Mouse (Mus musculus) megakaryocyte, adult 5-6 weeks (primary cell): Measurements from ENCODE around the gene Otof. TPM values are rescaled to one million over a fixed set of nuclear protein-coding genes. Genes with fewer than 3 reads are reported as not detected.

ENCODE experiments used
- ATAC-seq: 2 replicates; pipeline ENCODE4 v1.8.0; 2016; ENCODE audit warnings: mild to moderate bottlenecking, inconsistent platforms; ENCODE audit not compliant: poor library complexity, severe bottlenecking
- total RNA-seq, 2 experiments: library from RNA; stranded (forward) in 1 of 2; stranded (reverse) in 1 of 2; fragments of 153-499, 151-499 nt in 1 of 2; fragments of 221-1000, 200-1000 nt in 1 of 2; gene quantifications; 2 replicates each; pipeline versions ENCODE4 v1.2.3 to v1.2.4; 2015 to 2017

Gene Otof
- total RNA-seq, 2 experiments from 2014 or later, result 0.74 to 0.77 TPM

- no peak for ATAC-seq
Observed at GRCm38 (mm10) chr5:30427406-30427805, 34.3 kb downstream of the Otof start.

DNA sequence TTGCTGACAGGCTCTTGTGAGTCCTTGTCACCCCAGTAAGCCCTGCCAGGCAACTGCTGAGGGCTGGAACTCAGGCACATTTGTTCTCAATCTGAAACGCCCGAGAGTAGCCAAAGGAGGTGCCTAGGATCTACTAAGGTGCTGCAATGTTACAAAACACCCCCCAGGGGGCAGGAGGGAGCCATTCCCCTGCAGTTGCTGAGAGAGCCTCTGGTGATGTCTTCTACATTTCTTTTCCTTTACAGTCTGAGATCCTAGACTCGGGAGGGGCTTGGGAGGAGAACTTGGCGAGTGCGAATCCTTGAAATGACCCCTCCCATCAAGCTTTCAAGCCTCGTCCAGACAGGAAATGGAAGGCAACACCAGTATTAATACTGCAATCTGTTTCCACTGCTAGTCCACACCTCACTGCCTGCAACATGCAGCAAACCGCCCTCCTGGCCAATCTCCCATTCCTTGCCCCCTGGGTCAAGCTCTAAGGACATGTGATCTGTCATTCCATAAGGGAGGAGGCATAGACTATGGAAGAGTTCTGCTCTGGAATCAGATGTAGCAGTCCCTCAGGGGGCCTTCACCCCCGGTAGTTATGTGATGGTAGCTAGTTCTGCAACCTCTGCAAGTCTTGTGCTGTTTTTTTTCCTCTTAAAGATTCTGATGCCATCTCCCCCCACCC is 38.0 kb downstream of the Otof start:
- no peak; the same call in 1 of the 2 replicates for ATAC-seq

- ATAC-seq, result no peak
Observed at GRCm38 (mm10) chr5:30423121-30423520, 38.6 kb downstream of the Otof start.

GRCm38 (mm10) chr5:30416665-30417064 is 45.1 kb downstream of the Otof start:
- no peak for ATAC-seq

GRCm38 (mm10) chr5:30415876-30416275 is 45.9 kb downstream of the Otof start:
- ATAC-seq, result no peak

- ATAC-seq, result no peak
Observed at GRCm38 (mm10) chr5:30415381-30415780, 46.4 kb downstream of the Otof start.

DNA sequence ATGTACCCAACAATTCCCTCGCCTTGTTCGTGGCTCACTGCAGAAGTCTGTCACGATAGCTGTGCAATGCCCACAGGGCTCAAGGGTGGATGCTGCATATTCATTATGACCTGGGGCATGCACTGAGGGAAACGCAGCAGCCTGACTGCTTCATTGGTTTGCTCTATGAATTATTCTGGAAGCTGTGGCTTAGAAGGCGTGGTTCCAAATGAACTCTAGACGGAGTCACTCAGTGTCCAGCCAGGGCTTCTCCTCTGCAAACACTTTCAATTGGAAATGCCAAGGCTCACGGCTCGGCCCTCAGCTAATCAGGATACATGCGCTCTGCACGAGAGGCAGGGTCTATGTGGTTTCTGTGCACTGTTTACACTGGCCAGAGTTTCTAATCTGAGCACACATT is 50.2 kb downstream of the Otof start:
- ATAC-seq, result no peak

DNA sequence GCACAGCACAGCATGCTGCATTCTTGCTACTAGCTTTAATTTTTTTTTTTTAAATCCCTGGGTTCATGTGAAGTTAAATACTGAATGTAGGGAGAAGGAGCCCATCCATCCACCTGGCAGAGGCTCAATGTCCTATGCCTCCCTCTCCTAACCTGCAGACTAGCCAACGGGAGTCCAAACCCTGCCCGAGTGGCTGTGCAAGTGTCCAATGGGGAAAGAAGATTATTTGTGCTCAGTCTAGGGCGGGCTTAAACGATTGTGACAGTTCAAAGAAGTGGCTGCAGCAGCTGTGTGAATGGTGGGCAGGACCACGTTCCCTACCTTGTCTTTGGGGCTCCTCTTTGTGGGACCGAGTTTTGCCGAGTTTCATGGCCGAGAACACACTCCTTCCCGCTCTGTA is 54.9 kb downstream of the Otof start:
- no peak for ATAC-seq

GRCm38 (mm10) chr5:30401165-30401564 is 60.6 kb downstream of the Otof start:
- no peak for ATAC-seq

DNA sequence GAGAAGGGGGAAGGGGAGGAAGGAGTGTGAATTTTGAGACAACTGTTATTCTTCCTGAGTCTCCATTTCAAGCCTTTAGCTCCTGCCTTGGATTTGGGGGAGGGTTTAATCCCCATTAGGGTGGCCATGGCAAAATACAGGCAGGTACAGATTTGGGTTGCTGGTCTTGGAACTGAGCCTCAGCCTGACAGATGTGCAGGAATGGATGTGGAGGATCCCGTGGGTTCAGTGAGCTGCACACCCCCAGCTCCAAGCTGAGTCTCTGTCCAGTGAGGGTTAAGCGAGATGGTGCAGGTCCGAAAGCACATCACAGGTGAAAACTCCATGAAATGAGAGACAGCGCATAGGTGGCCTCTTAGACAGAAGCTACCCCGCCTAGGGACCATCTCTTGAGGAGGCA is 61.2 kb downstream of the Otof start:
- ATAC-seq, result no peak

DNA sequence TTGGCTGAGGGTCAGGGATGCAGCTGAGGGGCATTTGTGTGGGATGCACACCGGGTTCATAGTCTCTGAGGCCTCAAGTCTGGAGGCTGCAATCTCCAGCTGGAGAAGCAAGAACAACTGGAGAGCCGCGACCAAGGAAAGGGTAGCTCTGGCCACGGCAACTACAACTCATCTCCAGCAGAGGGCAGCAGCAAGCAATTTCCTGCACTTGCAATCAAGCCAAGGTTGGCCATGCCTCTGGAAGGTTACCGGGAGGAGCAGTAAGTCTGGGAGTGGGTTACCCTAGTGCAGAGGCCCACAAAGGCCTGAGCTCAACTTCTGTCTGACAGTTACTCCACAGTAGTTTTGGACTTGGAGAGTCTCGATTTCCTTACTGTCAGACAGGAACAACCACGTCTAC is 70.3 kb downstream of the Otof start:
- ATAC-seq, result peak; percentile 79

GRCm38 (mm10) chr5:30389836-30390235 is 71.9 kb downstream of the Otof start:
- ATAC-seq, result no peak

- no peak for ATAC-seq
Observed at GRCm38 (mm10) chr5:30387726-30388125, 74.0 kb downstream of the Otof start.

- no peak for ATAC-seq
Observed at GRCm38 (mm10) chr5:30382876-30383275, 78.9 kb downstream of the Otof start.

- ATAC-seq, result peak; percentile 95
Observed at GRCm38 (mm10) chr5:30369426-30369825, 92.3 kb downstream of the Otof start.

DNA sequence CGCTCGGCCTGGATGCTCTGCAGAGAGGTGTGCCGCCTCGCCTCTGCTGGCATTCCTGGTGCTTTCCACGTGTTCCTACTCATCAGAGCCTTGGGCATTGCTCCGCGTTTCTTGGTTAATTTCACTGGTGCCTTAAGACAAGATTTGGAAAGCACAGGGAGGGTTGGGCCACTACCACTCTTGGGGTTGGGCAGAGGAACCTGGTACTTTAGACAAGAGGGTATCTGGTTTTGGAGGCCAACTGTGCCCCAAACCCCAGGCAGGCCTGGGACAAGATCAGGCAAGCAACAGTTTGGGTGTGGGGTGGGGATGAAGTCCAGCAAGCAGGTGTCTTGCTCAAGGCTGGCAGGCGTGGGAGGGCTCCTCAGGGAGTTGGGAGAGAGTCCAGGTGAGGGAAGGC is 94.3 kb downstream of the Otof start:
- ATAC-seq, result no peak

GRCm38 (mm10) chr5:30358436-30359099 is 103.2 kb downstream of the Otof start:
- no peak for ATAC-seq

DNA sequence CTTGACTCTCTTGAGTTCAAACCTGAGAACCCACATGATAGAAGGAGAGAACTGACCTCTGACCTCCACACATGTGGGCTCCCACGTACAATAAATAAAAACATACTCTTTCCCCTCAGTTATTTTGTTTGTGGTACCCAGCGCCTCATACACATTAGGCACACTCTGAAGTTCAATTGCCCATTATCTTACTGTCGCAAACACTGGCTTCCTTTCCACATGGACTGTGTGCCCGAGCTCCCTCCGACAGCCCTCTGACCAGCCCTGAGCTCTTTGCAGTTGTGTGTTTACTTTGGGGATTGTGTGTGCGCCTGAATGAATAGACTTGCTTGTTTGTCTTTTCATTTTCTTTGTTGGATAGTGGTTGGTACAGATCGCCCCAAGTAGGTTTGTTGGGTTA is 105.1 kb downstream of the Otof start:
- ATAC-seq, result no peak

DNA sequence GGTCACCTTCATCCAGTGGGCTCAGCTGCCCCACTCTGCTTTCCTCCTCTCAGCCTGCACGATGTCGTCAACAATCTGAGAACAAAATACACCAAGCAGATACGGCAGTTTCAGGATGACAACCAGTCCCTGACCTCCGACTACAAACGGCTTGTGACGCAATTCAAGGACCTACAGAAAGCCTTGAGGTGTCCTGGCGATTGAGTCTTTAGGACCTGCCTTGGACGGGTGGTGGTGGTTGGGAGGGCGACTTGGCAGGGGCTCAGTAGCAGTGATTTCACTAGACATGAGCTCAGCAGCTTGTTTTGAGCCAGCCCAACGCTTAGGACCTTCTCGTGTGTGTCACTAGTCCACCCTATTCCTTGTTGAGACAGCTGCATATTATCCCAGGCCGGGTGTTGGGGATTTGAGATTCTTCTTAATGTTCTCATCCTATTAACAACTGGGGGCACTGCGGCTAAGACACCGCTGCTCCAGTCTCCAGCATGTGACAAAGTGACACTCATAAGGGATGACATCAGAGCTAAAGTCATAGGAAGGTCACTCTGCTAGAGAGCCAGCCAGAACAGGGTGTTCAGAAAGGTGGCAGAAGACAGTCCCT is 106.1 kb downstream of the Otof start:
- ATAC-seq, result no peak

GRCm38 (mm10) chr5:30355114-30355513 is 106.6 kb downstream of the Otof start:
- no peak for ATAC-seq

GRCm38 (mm10) chr5:30353605-30354004 is 108.1 kb downstream of the Otof start:
- ATAC-seq, result no peak

DNA sequence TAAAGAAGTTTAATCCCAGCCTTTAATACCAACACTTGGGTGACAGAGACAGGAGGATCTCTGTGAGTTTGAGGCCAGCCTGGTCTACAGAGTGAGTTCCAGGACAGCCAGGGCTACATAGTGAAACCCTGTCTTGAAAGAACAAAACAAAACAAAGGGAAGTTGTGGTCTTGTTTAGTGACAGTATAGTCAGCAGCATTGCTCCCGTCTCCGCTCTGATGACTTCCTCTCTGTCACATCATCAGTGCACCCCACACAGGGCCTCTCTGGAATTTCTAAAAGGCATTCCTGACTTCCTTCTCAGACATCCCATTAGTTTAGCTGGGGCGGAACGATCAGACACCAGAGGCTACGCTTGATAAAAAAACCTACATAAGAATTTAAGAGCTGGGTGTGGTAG is 117.8 kb downstream of the Otof start:
- ATAC-seq, result peak; percentile 71
